Mouse (Mus musculus) embryonic facial prominence, embryonic 12.5 days (tissue): Measurements from ENCODE around the gene Hspa1l. TPM values are rescaled to one million over a fixed set of nuclear protein-coding genes. Genes with fewer than 3 reads are reported as not detected.

ENCODE experiments used
- ATAC-seq: fragments of 200-750 bp; cut with Nextera tagmentation; 2 replicates; pipeline ENCODE4 v1.8.0; 2017; ENCODE audit not compliant: insufficient number of reproducible peaks, insufficient read depth, low FRiP score, low TSS enrichment
- H3K27ac ChIP-seq: fragments of 300-500 bp; sonication (generic); 2 replicates; pipeline ENCODE4 v1.5.1; 2016; ENCODE audit warnings: mild to moderate bottlenecking
- H3K27me3 ChIP-seq: fragments of 300-500 bp; sonication (generic); 2 replicates; pipeline ENCODE4 v1.6.1; 2016; ENCODE audit warnings: mild to moderate bottlenecking, moderate library complexity
- H3K36me3 ChIP-seq: fragments of 300-500 bp; sonication (generic); 2 replicates; pipeline ENCODE4 v1.6.1; 2016; ENCODE audit warnings: mild to moderate bottlenecking
- H3K4me1 ChIP-seq: fragments of 300-500 bp; sonication (generic); 2 replicates; pipeline ENCODE4 v1.6.1; 2016
- H3K4me2 ChIP-seq: fragments of 300-500 bp; sonication (generic); replicated peaks from 2 replicates; pipeline ENCODE4 v1.6.1; 2016; ENCODE audit warnings: mild to moderate bottlenecking, moderate library complexity
- H3K4me3 ChIP-seq: fragments of 300-500 bp; sonication (generic); 2 replicates; pipeline ENCODE4 v1.5.1; 2016; ENCODE audit warnings: mild to moderate bottlenecking
- H3K9ac ChIP-seq: fragments of 300-500 bp; sonication (generic); 2 replicates; pipeline ENCODE4 v1.6.1; 2016; ENCODE audit warnings: mild to moderate bottlenecking, moderate library complexity
- H3K9me3 ChIP-seq: fragments of 300-500 bp; sonication (generic); 2 replicates; pipeline ENCODE4 v1.6.1; 2016; ENCODE audit warnings: mild to moderate bottlenecking, moderate library complexity
- WGBS: fragments of 180-500 bp; shearing (Covaris S2); methylation state at CpG from one replicate; pipeline ENCODE4 v1.1.7; 2016; 5-methylcytosine and 5-hydroxymethylcytosine counted together
- polyA plus RNA-seq: library from polyadenylated mRNA; unstranded; fragments of >200 nt; fragmentation: Nextera tagmentation; extraction: Ambion mirVana; gene quantifications from 2 replicates; pipeline ENCODE4 v1.2.1, GENCODE M21; 2016

Hspa1l gene
- polyA plus RNA-seq, 1 experiment from 2014 or later: 0.99 TPM

DNA sequence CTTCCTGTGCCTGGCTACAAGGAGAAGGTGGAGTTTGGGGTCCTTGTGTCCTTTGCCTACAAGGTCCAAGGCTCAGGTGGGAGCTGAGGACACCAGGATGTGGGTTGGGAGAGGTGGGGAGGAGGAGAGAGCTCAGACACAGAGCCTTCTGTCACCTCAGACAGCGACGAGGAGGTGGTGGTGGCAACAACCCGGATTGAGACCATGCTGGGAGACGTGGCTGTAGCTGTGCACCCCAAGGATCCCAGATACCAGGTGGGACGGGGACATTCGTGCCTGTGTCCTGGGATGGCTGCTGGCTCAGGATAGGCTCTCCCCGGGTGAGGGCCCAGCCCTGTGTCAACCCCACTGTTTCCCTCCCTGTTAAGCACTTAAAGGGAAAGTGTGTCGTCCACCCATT lies 38.9 kb downstream of the Hspa1l start:
- peaks cover 99% of the 10 kb centered on the region for H3K36me3 ChIP-seq
- no peaks in the 10 kb centered on the region for H3K4me1 ChIP-seq
- H3K9me3 ChIP-seq: no peaks in the 10 kb centered on the region
- H3K27ac ChIP-seq: no peak overlapping the region
- no peaks in the 10 kb centered on the region for H3K27me3 ChIP-seq
- no peak overlapping the region for H3K9ac ChIP-seq
- WGBS: 93% methylated on average over 8 of the region's 8 CpGs
- H3K4me3 ChIP-seq: no peak overlapping the region
- no peak for ATAC-seq
- no peak overlapping the region for H3K4me2 ChIP-seq

DNA sequence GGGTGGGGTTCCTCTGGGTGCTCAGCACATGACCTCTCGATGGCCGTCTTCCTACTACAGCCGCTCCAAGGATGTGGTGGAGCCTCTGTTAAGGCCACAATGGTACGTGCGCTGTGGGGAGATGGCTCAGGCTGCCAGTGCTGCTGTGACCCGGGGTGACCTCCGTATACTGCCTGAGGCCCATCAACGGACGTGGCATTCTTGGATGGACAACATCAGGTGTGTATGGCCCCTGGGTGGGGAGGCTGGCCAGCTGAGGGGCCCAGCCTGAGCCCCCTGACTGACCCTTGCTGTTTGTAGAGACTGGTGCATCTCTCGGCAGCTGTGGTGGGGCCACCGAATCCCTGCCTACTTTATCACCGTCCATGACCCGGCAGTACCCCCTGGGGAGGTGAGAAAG lies 39.9 kb downstream of the Hspa1l start:
- H3K4me3 ChIP-seq: 0 out of 2 replicates have a peak overlapping the region, but pooled peaks have one; percentile 1
- H3K4me2 ChIP-seq: no peak overlapping the region
- H3K9me3 ChIP-seq: no peaks in the 10 kb centered on the region
- 85% methylated on average over 13 of the region's 13 CpGs for WGBS
- H3K27me3 ChIP-seq: no peaks in the 10 kb centered on the region
- ATAC-seq: no peak
- no peak overlapping the region for H3K9ac ChIP-seq
- peaks cover 97% of the 10 kb centered on the region for H3K36me3 ChIP-seq
- H3K4me1 ChIP-seq: no peaks in the 10 kb centered on the region
- no peak overlapping the region for H3K27ac ChIP-seq

DNA sequence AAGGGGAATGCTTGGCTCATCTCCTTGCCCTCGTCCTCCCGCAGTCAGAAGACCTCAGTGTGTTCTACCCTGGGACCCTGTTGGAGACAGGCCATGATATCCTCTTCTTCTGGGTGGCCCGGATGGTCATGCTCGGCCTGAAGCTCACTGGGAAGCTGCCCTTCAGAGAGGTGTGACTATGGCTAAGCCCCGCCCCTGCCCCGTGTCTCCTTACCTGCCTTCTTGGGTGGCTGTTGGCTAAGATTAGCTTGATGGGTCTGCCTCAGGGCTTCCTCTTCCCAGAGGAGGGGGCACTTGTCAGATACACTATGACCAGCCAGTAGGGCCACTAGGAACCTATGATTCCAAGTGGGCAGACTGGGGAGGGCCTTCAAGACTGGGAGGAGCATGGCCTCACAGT lies 40.7 kb downstream of the Hspa1l start:
- Histone ChIP-seq H3K36me3 (peaks cover 89% of the 10 kb centered on the region), H3K9me3 (no peaks in the 10 kb centered on the region), H3K4me2 (no peak overlapping the region), H3K27ac (no peak overlapping the region), H3K27me3 (no peaks in the 10 kb centered on the region), H3K9ac (no peak overlapping the region), H3K4me1 (no peaks in the 10 kb centered on the region), H3K4me3 (no peak overlapping the region)
- ATAC-seq: no peak
- WGBS: 85% methylated on average over 6 of the region's 6 CpGs

DNA sequence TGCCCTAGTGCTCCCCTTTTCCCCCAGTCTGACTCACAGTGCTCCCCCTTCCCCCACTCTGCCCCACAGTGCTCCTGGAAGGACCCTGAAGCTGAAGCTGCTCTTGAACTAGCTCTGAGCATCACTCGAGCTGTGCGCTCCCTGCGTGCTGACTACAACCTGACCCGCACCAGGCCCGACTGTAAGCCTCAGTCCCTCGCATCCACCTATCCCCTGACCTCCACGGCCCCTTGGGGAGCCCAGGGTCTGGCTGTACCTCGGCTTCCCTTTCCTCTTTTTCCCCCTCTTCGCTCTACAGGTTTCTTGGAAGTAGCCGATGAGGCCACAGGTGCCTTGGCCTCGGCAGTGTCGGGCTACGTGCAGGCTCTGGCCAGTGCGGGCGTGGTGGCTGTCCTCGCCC lies 42.8 kb downstream of the Hspa1l start:
- no peak for ATAC-seq
- no peak overlapping the region for H3K9ac ChIP-seq
- no peaks in the 10 kb centered on the region for H3K4me1 ChIP-seq
- whole genome bisulfite sequencing: 92% methylated on average over 16 of the region's 16 CpGs
- no peaks in the 10 kb centered on the region for H3K27me3 ChIP-seq
- no peak overlapping the region for H3K4me2 ChIP-seq
- no peak overlapping the region for H3K4me3 ChIP-seq
- no peak overlapping the region for H3K27ac ChIP-seq
- peaks cover 69% of the 10 kb centered on the region for H3K36me3 ChIP-seq
- no peaks in the 10 kb centered on the region for H3K9me3 ChIP-seq

DNA sequence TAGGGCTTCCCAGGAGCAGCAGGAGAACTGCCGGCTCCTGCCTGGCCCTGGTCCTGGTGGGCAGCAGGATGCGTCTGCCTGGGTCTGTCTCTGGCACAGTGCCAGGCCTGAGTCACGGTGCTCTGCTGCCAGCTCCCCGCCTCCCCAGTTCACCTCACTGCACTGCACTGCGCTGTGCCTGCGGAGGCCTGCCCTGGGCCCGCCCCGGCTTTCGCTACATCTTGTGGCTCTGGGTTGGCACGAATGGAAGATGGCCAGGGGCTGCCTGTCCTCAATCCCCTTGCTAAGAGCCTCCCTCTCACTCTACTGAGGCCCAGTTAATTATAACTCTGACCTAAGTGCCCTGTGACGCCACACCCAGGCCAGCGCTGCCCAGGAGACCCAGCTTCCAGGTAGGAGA lies 43.9 kb downstream of the Hspa1l start, which contains the start of gene Vwa7:
Gene Vwa7 (plus strand): TSS at position 204 of the 400 bp plus-strand sequence.
- Histone ChIP-seq H3K9me3 (no peaks in the 10 kb centered on the region), H3K27me3 (no peaks in the 10 kb centered on the region), H3K9ac (0 out of 2 replicates have a peak within 1 kb of the TSS, but pooled peaks have one; percentile 11), H3K27ac (0 out of 2 replicates have a peak within 1 kb of the TSS, but pooled peaks have one; percentile 3), H3K4me3 (no peak within 1 kb of the TSS), H3K36me3 (peaks cover 59% of the 10 kb centered on the region), H3K4me1 (peaks cover 6% of the 10 kb centered on the region; the same call in 1 of the 2 replicates), H3K4me2 (no peak within 1 kb of the TSS)
- ATAC-seq: peak; percentile 37; the same call in 1 of the 2 replicates
- 76% methylated on average over 12 of the region's 12 CpGs for WGBS

DNA sequence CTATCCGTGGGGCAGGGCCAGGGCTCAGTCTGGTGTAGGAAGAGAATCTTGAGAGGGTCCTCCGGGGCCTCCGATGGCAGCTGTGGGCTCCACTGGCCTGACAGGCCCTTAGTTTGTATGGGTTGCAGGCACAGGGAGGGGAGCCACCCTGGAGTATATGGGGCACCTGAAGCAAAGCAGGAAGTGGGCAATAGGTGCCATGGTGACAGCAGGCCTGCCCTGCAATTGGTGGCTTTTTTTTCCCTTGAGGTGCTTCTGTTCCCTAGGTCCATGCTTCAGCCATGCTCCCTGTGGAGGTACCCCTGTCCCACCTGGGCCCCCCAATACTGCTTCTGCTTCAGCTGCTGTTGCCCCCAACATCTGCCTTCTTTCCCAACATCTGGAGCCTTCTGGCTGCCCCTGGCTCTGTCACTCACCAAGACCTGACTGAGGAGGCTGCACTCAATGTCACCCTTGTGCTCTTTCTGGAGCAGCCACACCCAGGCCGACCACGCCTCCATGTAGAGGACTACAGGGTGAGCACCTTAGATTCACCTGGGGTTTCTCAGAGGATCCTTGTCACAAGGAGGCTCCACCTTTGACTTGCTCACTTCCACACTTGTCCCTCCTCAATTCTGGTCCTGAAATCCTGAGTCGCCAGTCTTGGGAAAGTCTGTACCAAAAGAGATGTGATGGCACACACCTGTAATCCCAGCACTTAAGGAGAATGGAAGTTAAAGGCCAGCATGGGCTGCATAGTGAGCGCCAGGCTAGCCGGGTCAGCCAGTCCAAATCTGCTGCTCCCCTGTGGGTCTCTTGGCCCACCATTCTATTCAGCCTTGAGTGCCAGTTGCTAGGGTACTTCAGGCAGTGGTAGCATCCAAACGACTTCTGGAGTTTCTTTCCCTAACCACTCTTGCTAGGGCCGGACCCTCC lies 44.5 kb downstream of the Hspa1l start:
- Histone ChIP-seq H3K27me3 (no peaks in the 10 kb centered on the region), H3K4me3 (no peak overlapping the region), H3K9ac (0 out of 2 replicates have a peak overlapping the region, but pooled peaks have one; percentile 11), H3K4me1 (peaks cover 11% of the 10 kb centered on the region; the same call in 1 of the 2 replicates), H3K9me3 (no peaks in the 10 kb centered on the region), H3K27ac (0 out of 2 replicates have a peak overlapping the region, but pooled peaks have one; percentile 3), H3K4me2 (no peak overlapping the region), H3K36me3 (peaks cover 52% of the 10 kb centered on the region)
- WGBS: 85% methylated on average over 10 of the region's 10 CpGs
- ATAC-seq: no peak

DNA sequence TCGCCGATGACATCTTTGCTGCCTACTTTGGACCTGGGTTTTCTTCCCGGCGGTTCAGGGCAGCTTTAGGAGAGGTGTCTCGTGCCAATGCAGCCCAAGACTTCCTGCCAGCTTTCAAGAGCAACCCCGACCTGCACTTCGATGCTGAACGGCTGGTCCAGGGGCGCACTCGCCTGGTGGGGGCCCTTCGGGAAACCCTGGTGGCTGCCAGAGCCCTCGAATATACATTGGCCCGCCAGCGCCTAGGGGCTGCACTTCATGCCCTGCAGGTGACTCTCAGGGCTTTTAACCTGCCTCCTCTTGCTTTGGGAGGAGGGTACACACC lies 45.2 kb downstream of the Hspa1l start:
- no peak for ATAC-seq
- WGBS: 69% methylated on average over 14 of the region's 14 CpGs
- no peaks in the 10 kb centered on the region for H3K9me3 ChIP-seq

DNA sequence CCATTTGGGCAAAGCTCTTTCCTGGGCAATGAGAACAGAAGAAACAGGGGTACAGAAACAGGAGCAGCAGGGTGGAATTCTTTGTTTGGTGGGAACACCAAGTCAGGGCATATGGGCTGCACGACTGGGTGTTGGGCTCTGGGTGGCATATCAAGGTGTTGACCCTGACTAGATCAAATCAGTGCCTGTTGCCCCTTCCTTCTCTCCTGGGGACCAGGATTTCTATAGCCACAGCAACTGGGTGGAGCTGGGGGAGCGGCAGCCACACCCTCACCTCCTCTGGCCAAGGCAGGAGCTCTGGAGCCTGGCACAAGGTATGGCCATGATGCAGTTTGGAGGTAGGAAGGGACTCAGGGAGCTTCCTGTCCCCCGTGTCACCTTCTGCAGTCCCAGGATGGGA lies 45.7 kb downstream of the Hspa1l start:
- H3K36me3 ChIP-seq: peaks cover 41% of the 10 kb centered on the region
- WGBS: 82% methylated on average over 3 of the region's 3 CpGs
- peaks cover 11% of the 10 kb centered on the region; the same call in 1 of the 2 replicates for H3K4me1 ChIP-seq
- ATAC-seq: no peak
- no peak overlapping the region for H3K27ac ChIP-seq
- no peak overlapping the region for H3K9ac ChIP-seq
- H3K9me3 ChIP-seq: no peaks in the 10 kb centered on the region
- no peak overlapping the region for H3K4me2 ChIP-seq
- no peaks in the 10 kb centered on the region for H3K27me3 ChIP-seq
- no peak overlapping the region for H3K4me3 ChIP-seq

More for the DNA sequence above, 45.2 kb downstream of the Hspa1l start:
- peaks cover 11% of the 10 kb centered on the region; the same call in 1 of the 2 replicates for H3K4me1 ChIP-seq
- H3K4me3 ChIP-seq: no peak overlapping the region
- peaks cover 46% of the 10 kb centered on the region for H3K36me3 ChIP-seq
- no peaks in the 10 kb centered on the region for H3K27me3 ChIP-seq
- no peak overlapping the region for H3K4me2 ChIP-seq
- H3K9ac ChIP-seq: no peak overlapping the region
- no peak overlapping the region for H3K27ac ChIP-seq

DNA sequence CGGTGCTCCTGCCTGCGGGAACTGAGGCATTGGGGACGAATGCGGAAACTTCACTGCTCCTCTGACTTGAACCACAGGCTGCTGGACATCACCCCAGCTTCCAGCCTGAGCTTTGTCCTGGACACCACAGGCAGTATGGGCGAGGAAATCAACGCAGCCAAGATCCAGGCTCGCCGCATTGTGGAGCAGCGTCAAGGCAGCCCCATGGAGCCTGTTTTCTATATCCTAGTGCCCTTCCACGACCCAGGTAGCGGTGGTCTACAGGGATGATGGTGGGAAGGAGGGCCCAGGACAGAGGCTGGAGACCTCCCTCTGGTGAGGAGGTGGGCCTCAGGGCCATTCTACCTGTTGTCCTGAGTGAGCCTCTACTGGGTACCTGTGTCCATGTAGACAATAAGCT lies 47.4 kb downstream of the Hspa1l start:
- 74% methylated on average over 11 of the region's 11 CpGs for WGBS
- H3K9me3 ChIP-seq: no peaks in the 10 kb centered on the region
- no peak overlapping the region for H3K4me3 ChIP-seq
- peaks cover 17% of the 10 kb centered on the region for H3K4me1 ChIP-seq
- H3K36me3 ChIP-seq: peaks cover 23% of the 10 kb centered on the region
- no peak overlapping the region for H3K9ac ChIP-seq
- no peaks in the 10 kb centered on the region for H3K27me3 ChIP-seq
- ATAC-seq: no peak
- H3K27ac ChIP-seq: no peak overlapping the region
- no peak overlapping the region for H3K4me2 ChIP-seq

DNA sequence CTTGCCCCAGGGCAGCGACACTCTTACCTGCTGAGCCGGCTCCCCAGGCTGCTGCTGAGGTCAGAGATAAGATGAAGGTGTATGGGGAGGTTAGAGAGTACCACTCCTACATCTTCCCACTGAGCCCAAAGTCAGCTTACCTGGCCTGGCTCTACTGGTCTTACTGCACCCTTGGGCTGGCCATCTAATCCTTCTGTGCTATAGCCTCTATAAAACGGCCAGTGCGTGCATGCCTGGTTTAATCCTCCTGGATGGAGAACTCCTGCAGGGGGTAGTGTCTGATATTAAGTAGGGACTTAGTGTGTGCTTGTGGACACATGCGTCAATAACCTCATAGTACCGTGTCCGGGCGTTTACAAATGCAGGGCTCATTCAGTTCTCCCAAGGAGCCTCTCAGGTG lies 48.0 kb downstream of the Hspa1l start:
- Histone ChIP-seq H3K27me3 (no peaks in the 10 kb centered on the region), H3K4me1 (peaks cover 17% of the 10 kb centered on the region), H3K27ac (no peak overlapping the region), H3K4me3 (no peak overlapping the region), H3K4me2 (no peak overlapping the region), H3K9me3 (no peaks in the 10 kb centered on the region), H3K36me3 (peaks cover 17% of the 10 kb centered on the region), H3K9ac (0 out of 2 replicates have a peak overlapping the region, but pooled peaks have one; percentile 24)
- ATAC-seq: no peak
- 86% methylated on average over 8 of the region's 8 CpGs for WGBS

DNA sequence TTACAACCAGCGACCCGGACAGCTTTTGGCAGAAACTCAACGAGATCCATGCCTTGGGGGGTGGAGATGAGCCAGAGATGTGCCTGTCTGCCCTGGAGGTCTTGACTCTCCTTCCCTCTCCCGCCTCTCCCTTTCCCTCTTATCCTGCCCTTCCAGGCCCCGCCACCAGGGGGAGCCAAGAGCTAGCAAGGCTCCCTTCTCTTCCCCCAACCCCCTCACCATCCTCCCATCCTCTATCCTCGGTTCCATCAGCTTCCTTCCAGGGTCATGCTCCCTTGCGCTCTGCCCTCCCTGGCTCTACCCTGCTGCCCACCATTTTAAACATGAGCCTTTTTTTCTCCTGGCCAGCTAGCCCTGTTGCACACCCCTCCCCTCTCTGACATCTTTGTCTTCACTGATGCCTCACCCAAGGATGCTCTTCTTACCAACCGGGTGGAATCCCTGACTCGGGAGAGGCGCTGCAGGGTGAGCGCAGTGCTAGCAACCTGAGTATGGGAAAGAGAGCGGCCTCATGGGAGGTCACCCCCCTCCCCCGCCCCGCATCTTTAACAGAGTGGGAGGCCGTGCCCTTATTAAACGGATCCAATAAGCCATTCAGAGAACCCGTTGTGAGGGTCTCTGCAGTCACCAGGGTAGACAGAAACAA lies 48.8 kb downstream of the Hspa1l start:
- 14% methylated on average over 17 of the region's 17 CpGs for WGBS
- Histone ChIP-seq H3K27ac (no peak overlapping the region), H3K4me2 (peak overlapping the region; percentile 21), H3K4me3 (0 out of 2 replicates have a peak overlapping the region, but pooled peaks have one; percentile 6), H3K27me3 (no peaks in the 10 kb centered on the region), H3K9ac (0 out of 2 replicates have a peak overlapping the region, but pooled peaks have one; percentile 24), H3K4me1 (peaks cover 19% of the 10 kb centered on the region), H3K9me3 (no peaks in the 10 kb centered on the region), H3K36me3 (peaks cover 9% of the 10 kb centered on the region)
- no peak for ATAC-seq
